Mouse (Mus musculus): ENCODE results near the gene Cttnbp2.
"Not testable (repeated sequence)": the region's sequence is repeated elsewhere in the genome, so short reads cannot be mapped to it uniquely, and the experiment has no call there.

Cttnbp2 gene

DNA sequence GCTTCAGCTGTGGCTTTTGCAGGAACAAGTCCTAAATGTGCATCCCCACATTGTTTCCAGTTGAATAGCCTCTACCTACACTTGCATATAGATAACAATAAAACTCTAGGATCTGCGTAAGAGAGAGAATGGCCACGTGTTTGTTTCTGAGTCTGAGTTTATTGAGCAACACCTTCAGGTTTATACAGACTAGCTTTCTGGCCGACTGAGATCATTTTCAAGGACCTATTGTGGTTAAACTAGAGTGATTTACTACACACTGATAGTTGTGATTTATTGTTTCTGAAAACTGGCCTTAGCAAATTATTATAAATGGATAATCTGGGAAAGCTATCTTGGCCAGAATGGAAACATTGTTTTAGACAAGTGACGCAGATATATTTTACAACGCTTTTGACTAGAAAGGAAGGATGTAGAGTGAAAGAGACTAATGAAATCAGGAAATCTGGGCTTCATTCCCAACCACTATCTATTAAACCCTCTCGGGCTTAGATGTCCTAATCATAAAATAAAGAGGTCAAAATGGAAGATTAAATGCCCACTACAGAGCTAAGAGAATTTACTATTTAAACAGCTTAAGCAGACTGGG, 96.7 kb downstream of the Cttnbp2 start:
- in situ Hi-C loops (cut with MboI, MseI): loop anchor here (10.0 kb wide), 1 partner anchor 863 kb away; no protein-coding TSS in a partner anchor

DNA sequence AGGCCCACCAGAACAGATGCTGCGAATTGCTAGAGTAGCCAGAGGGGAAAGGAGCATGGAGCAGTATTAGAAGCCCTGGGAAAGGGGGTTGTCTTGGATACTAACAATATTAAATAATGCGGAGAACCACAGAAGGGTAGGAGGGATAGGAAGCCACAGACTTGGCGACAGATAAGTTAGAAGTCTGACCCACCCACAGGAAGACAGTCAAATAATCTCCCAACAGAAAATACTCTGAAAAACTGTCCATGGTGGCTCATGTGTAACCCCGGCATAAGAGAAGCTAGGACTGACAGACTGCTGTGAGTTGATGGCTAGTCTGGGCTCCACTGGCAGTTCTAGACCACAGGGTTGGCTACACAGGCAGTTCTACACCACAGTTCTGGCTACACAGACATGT, 98.7 kb downstream of the Cttnbp2 start:
- in situ Hi-C loops (cut with MboI, MseI): loop anchor here (10.0 kb wide), 1 partner anchor 861 kb away; no protein-coding TSS in a partner anchor

DNA sequence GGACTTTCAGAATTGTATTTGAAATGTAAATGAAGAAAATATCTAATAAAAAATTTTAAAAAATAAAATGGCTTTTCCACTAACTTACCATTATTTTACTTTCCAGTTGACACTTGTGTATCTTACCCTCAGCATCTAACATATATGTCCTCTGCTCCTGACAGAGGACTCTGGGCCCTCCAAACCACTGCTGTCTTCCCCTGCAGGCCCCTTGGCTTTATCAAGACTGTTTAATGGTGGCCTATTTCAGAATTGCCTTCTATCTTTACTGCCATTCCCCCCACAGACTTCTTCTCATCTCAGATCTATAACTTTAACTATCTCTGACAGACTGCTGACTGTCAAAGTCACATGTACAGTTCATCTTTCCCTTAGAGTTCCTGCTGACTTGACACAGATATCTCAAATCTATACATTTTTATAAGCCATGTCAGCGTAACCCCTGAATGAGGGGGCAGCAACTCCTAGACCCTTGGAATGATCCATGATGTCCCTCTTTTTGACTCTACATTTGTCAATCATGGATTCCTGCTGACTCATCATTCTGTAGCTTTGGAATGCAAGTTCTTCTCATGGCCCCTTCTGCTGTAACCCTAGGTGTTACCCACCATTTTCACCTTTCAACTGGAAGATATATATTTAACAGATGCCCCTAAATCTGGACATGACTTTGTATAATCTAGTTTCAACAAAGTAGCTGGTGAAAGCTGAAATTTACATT, 103.0 kb downstream of the Cttnbp2 start:
- in situ Hi-C loops (cut with MboI, MseI): loop anchor here (10.0 kb wide), 1 partner anchor 857 kb away; no protein-coding TSS in a partner anchor

DNA sequence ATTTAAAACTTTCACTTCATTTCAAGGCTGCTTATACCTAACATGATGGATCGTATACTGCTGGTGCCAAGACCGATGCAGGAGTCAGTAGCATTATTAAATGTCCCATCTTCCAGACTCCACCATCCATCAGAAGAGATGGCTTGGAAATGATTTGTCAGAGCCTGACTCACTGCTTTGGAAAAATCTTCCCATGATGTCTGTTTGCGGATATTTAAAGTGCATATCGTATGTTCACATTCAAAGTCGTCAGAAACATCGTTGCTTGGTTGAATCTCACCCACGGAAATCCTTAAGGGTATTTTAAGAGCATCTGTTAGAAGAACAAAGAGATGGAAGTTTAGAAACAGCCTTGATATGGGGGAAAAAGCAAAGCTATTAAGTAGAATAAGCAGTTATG, 106.2 kb downstream of the Cttnbp2 start:
- in situ Hi-C loops (cut with MboI, MseI): no loop called here

DNA sequence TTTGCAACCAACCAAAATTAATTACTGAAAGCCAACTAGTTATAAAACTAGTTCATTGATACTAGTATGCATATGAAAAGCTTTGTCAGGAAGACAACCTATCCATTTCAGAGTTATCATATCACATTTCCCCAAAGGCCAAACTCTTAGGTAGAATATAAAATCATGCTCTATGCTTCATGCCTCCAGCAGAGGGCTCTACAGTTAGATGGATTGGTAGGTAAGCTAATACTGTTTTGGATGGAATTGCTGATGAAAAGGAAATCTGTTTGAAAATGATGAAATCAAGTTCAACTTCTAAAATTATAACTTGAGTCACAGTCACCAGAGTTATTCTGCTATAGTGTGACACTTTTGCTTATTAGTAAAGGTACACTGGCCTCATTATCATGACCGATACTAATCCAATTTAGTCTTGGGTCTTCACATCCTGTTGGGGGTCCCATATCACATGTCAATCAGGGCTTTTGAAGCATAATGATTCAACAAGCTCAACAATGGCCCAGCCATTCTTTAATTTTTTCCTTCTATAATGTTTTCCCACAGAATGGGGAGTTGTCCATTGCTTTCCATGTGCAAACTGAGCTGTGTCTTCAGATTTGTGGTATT, 113.5 kb downstream of the Cttnbp2 start:
- in situ Hi-C loops (cut with MboI, MseI): no loop called here

DNA sequence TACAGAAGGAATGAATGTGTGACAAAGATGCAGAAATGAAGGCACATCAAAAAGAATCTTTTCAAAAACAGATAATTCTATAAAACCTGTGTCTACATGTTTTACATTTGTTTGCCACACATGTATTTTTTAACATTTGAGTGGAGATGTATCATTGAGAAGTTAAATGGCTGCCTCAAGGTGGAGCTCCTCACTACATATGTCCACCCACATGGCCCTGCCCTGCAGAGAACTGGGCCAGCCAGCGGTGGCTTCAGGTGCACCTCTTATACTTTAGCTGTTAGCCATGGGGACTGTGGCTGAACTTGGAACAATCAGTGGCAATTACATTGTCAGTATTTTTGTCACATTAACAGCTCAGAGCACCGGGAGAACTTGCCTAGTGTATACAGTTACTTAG, 133.3 kb downstream of the Cttnbp2 start:
- in situ Hi-C loops (cut with MboI, MseI): no loop called here

DNA sequence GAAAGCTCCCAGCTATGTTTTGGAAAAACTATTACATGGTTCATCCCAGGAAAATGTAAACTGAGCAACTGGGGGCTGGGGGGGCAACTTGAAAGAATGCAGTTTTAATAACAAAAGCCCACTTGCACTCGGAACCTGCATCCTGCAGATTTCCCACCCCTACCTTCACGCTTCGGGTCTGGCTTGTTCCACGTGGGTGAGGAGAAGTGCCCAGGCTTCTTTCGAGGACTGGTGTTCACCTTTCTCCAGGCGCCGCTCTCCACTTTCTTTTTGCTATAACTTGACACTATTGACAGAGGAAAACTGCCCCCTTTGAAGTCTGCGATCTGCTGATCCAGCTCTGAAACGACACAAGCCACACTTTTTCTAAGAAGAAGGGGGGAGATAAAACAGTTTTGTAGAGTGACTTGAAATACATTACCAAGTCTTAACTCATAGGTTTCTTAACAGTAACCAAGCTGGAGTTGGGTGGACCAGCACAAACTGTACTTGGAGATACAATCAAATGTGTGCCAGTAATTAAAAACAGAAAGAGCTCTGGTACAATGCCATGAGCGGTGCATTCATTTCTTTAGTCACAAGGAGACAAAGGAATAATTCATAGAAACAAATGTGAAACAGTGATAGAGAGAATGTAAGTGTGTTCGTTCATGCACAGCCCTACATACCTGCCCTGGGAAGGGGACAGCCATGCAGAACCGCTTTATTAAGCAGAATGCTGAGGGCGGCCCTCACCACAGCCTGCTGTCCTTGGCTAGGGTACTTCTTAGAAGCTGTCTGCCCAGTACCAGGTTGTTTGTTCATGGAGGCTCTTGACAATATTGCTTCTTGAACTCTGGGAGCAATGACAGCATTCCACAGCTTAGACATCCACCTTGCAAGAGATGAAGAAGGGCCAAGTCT, 134.1 kb downstream of the Cttnbp2 start:
- in situ Hi-C loops (cut with MboI, MseI): no loop called here

DNA sequence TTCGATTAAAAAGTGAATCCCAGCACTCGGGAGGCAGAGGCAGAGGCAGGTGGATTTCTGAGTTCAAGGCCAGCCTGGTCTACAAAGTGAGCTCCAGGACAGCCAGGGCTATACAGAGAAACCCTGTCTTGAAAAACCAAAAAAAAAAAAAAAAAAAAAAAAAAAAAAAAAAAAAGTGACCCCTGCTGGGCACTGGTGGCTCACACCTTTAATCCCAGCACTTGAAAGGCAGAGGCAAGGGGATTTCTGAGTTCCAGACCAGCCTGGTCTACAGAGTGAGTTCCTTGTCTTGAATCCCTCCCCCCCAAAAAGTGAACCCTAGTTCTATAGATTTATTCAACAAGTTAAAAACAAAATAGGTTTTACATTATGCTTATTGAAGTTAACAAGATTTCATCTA, 136.9 kb downstream of the Cttnbp2 start:
- in situ Hi-C loops (cut with MboI, MseI): not testable (repeated sequence)

DNA sequence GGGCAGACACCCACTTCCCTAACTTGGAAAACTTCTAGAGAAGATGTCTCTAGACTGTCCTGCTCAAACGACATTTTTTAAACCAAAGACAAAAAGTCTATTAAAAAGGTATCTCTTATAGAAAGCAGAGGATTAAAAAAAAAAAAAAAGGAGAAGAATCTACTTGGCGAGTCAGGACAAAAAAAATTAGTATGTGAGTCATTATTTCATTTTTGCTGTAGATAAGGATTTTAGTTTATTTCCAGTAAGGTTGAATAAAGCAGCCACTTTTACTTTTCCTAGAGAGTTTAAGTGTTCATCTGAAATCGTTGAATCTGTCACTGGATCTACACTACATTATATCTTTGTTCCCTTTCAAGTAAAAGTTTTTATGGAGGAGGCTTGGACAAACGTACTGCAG, 139.9 kb downstream of the Cttnbp2 start:
- in situ Hi-C loops (cut with MboI, MseI): no loop called here

DNA sequence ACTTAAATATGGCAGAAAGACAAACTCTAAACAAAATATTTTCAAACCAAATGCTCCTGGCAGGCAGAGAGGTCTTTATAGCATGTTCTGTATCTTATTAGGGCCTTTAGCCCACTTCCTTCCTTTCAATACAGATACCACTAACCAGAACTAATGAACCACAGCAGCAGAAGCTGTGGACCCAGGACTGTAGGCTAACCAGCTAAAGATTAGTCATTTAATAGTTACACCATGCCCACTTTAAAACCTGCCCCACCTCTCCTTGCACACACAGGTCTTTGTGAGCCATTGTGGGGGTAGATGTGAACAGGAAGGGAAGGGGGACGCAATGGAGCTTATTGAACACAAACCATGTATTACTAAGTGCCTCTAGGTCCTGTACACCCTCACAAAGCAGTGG, 141.0 kb downstream of the Cttnbp2 start:
- in situ Hi-C loops (cut with MboI, MseI): no loop called here

DNA sequence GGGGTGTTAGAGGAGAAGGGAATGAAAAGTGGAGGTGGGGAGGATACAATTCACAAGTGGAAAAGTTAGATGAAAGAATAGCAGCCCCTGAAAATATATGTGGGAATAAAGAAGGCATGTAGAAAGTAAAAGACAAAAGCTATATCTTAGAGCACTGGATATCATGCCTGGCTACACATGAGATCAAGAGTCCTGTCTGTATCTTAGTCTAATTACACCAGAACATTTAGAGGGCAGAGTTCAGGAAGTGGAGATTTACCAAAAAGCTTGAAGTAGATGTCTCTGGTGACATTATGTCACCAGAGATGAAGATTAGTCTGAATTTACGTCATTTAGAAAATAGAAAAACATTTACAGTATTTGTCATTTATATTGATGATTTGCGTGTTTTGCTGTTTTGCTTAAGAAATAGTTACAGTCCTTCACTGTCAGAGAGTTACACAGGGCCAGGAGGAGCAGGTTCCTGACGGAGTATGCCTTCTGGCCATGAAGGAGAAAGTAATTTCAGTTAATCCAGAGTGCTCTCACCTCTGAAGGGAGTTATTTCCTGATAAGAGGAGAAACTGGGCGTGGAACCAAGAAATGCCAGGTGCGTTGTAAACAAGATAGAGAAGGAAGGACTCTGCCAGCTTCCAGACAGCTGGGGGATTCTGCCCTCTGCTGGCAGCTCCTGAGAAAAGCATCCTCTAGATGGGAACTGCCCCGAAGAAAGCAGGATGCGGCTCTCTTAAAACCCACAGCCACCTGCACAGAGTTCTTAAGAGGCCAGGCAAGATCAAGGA, 142.0 kb downstream of the Cttnbp2 start:
- in situ Hi-C loops (cut with MboI, MseI): no loop called here

DNA sequence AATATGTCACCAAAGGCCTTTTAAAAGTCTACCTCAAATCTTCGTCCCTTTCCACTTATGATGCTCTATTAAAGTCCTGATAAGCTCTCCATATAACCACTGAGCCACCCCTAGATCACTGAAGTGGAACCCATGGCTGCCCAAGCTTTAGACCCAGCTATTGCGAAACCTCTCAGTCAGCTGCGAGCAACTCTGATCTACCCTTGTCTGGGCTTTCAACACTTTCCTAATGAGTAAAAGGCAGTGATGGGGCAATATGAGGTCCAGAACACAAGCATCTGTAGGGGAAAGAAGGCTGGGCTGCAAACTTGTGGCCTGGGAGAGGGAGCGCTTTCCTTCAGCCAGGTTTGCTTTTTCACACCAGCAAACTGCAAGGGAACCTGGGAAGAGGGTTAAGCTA, 144.9 kb downstream of the Cttnbp2 start:
- in situ Hi-C loops (cut with MboI, MseI): no loop called here

DNA sequence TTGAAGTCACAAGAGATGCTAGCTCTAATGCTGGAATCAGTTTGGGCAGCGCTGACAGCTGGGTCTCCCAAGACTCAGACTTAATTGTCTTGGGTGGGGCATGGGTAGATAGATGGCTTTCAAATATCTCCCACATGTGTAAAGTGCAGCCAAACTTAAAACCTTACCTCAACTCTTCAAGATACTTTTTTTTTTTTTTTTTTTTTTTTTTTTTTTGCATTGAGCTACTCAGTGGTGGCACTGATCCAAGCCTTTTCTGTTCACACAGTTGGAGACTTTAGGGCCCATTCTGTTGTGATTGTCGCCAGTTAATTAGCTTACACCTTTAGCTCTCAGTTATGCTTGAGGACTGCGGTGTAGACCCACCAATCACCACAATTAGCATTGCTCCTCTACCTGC, 145.6 kb downstream of the Cttnbp2 start:
- in situ Hi-C loops (cut with MboI, MseI): no loop called here

DNA sequence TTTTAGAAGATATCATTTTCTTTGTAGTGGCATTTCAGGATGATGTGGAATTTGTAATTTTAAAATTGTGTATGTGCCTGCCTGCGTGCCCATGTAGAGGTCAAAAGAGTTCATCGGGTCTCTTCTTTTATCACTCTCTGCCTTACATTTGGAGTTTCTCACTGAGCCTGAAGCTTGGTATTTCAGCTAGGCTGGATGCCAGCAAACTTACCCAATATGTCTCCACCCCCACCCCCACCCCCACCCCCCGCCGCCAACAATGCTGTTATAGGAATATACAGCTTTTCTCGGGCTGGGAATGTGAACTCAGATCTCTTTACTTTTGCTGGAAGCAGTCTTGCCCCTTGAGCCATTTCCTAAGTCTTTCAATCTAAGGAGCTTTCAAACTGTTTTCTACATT, 152.4 kb downstream of the Cttnbp2 start:
- in situ Hi-C loops (cut with MboI, MseI): no loop called here

DNA sequence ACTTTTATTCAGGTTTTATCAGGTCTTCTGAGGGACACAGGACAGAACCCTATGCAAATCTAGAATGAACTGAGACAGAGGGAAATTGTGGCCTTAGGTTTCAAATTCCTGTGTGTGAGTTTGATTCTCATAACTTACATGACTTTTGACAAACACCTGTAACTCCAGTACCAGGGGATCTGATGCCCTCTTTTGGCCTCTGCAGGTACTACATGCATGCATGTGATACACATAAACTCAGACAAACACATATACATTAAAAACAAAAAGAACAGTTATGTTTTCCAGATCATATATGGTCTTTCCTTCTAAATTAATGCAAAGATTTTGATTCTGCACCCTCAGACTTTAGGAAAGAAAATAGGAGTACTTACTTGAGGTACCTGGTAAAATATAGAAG, 153.7 kb downstream of the Cttnbp2 start:
- in situ Hi-C loops (cut with MboI, MseI): no loop called here

DNA sequence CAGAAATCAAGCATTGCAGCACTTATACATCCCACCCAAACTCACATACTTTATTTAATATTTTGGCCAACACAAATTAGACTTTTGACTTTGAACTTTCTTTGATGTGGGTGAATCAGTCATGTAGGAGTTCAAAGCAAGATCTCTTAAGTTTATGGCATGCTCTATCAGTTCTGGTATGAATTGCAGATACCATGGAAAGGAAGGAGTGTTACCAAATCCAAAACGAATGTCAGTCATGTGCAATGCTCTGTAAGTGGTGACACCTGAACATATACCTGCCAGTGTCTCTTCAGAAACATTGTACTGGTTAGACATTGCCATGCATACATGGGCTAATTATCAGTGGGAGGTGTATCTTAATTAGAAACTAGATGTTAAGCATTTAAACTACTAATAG, 154.5 kb downstream of the Cttnbp2 start:
- in situ Hi-C loops (cut with MboI, MseI): no loop called here

DNA sequence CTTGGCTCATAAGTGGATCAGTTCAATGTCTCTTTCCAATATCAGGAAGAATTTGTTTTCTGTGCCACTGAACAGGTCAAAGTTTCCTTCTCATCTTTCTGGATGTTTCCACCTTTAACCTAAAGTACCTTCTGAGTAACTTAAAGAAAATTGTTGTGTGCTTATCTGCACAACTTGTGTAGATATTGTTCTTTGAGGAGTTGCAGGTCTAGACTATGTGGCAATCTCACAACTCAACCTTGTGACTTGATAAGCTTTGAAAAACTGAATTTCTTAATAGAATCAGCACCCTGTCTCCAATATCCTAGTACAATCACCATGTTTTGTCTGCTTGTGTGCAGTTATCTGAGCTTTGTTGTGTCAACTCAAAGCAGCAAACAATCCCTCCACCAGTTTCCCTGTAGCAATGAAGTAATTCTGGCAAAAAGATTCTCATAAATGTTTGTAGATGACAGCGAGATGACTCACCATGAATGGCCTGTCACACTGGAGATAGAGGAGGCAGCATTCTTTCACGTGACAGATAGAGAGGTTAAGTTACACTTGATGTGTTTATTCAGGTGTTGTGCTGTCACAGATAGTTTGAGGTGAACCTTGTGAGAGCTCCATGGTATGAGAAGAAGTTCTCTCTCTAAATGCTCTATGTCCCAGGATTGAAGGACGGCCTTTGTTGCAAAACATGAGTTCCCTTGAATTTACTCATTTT, 165.3 kb downstream of the Cttnbp2 start:
- in situ Hi-C loops (cut with MboI, MseI): no loop called here

DNA sequence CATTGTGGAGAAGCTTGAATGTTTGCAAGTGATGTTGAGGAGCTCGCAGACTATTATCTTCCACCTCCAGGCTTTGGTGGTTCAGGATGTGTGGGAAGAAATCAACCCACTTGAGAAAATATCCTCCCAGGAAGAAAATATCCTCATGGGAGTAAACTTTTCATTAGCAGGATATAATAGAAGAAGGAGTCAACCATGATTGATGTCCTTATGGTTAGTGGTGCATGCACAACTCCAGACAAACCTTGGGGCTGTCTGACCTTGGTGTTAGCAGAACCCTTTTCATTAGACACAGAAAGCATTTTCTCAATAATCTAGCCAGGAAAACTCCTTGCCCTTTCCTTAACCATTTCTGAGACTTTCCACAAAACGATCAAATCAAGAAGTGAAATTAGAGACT, 170.4 kb downstream of the Cttnbp2 start:
- in situ Hi-C loops (cut with MboI, MseI): no loop called here

DNA sequence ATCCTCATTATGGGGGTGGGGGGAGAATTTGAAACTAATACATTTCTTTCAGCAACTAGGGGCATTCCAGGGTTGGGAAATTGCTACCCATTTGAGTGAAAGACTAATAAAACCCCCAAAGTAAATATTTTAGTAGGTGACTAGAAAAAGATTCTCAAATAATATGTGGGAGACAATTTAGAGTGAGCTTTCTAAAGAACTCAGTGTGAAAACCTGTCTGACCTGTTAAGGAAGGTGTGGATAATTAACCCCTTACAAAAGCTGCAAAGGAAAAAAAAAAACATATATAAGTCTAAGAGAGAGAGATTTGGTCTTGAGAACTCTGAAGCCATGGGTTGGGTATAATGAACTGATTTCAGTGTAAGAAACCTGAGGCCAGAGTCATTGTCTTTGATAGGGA, 176.3 kb downstream of the Cttnbp2 start:
- in situ Hi-C loops (cut with MboI, MseI): no loop called here

DNA sequence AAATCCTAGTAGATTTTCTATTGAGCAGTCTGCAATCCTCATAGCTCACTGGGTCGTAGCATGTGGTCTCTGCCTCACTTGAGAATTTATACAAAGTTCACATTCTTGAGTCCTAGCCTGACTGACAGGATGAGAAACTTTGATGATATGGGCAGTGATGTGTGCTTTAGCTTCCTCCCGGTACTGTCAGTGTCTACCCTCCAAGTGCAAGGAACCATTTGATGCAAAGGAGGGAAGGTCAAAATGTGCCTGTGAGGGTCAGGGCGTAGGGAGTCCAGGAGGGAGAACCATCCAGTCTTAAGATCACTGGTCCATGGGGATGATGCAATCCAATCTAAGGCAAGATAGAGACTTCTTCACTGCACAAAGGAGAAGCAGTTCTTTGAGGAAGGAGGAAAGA, 179.2 kb downstream of the Cttnbp2 start:
- in situ Hi-C loops (cut with MboI, MseI): no loop called here

DNA sequence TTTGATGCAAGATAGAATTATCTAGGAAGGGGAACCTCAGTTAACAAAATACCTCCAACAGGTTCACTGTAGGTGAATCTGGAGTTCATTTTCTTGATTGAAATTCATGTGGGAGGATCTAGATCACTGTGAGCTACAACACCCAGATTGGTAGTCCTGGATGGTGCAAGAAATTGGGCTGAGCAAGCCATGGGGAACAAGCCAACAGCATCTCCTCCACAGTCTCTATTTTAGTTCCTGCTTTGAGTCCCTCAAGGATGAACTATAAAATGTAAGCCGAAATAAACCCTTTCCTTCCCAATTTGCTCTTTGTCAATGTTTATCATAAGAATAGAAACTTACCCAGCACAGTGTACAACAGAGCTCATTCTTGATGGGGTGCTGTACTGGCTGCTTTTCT, 191.7 kb downstream of the Cttnbp2 start:
- in situ Hi-C loops (cut with MboI, MseI): no loop called here
